Mouse (Mus musculus) E14TG2a.4 (cell line): ENCODE results near the gene Myh6.

Source experiments
- CTCF ChIP-seq: conservative IDR thresholded peaks from 2 replicates; pipeline ENCODE4 v1.5.1; 2014; ENCODE audit warnings: low read length
- NANOG ChIP-seq: IDR thresholded peaks from 2 replicates; pipeline ENCODE4 v1.6.1; 2014; ENCODE audit warnings: borderline replicate concordance, low read length, mixed read lengths

- TF ChIP-seq CTCF (peak; percentile 69), NANOG (no peak)
These were observed 48.5 kb upstream of the Myh6 start, which contains the start of gene Ngdn for GRCm38 (mm10) chr14:55014991-55015766.
